Mouse (Mus musculus) limb, embryonic 14.5 days (tissue): Measurements from ENCODE around the gene Plcl1. TPM values are rescaled to one million over a fixed set of nuclear protein-coding genes. Genes with fewer than 3 reads are reported as not detected.
"Not testable (repeated sequence)": the region's sequence is repeated elsewhere in the genome, so short reads cannot be mapped to it uniquely, and the experiment has no call there.

ENCODE experiments used
- ATAC-seq: fragments of 200-750 bp; cut with Nextera tagmentation; 2 replicates; pipeline ENCODE4 v1.8.0; 2017; ENCODE audit warnings: low read depth, moderate number of reproducible peaks, moderate TSS enrichment; ENCODE audit not compliant: low FRiP score
- DNase-seq: peaks from one replicate; pipeline ENCODE4 v3.0.0-alpha.2; 2015; ENCODE audit warnings: low spot score
- H3K27ac ChIP-seq: fragments of 300-500 bp; sonication (generic); replicated peaks from 2 replicates; pipeline ENCODE4 v1.5.1; 2014; ENCODE audit warnings: low read depth, mild to moderate bottlenecking, low read length, moderate library complexity, mixed read lengths
- H3K27me3 ChIP-seq: fragments of 300-500 bp; sonication (generic); 2 replicates; pipeline ENCODE4 v1.6.1; 2014; ENCODE audit warnings: low read length, mixed read lengths; ENCODE audit not compliant: control insufficient read depth, insufficient read depth
- H3K36me3 ChIP-seq: fragments of 300-500 bp; sonication (generic); 2 replicates; pipeline ENCODE4 v1.6.1; 2014; ENCODE audit warnings: mild to moderate bottlenecking, low read length, moderate library complexity, mixed read lengths; ENCODE audit not compliant: control insufficient read depth, insufficient read depth
- H3K4me1 ChIP-seq: fragments of 300-500 bp; sonication (generic); 2 replicates; pipeline ENCODE4 v1.6.1; 2014; ENCODE audit warnings: antibody characterized with exemption, low read length, mixed read lengths; ENCODE audit not compliant: control insufficient read depth, insufficient read depth
- H3K4me2 ChIP-seq: fragments of 300-500 bp; sonication (generic); replicated peaks from 2 replicates; pipeline ENCODE4 v1.6.1; 2014; ENCODE audit warnings: low read depth, mild to moderate bottlenecking, low read length, moderate library complexity; ENCODE audit not compliant: severe bottlenecking
- H3K4me3 ChIP-seq: fragments of 300-500 bp; sonication (generic); replicated peaks from 2 replicates; pipeline ENCODE4 v1.5.1; 2014; ENCODE audit warnings: low read length
- H3K9ac ChIP-seq: fragments of 300-500 bp; sonication (generic); 2 replicates; pipeline ENCODE4 v1.6.1; 2014; ENCODE audit warnings: mild to moderate bottlenecking, low read depth, low read length, moderate library complexity; ENCODE audit not compliant: severe bottlenecking
- H3K9me3 ChIP-seq: fragments of 300-500 bp; sonication (generic); 2 replicates; pipeline ENCODE4 v1.6.1; 2016; ENCODE audit warnings: low read length; ENCODE audit not compliant: control insufficient read depth
- POLR2A ChIP-seq: fragments of 200-500 bp; IDR thresholded peaks from 2 replicates; pipeline ENCODE4 v1.8.0; 2012; ENCODE audit warnings: inconsistent platforms, mild to moderate bottlenecking, moderate library complexity, borderline replicate concordance; ENCODE audit not compliant: insufficient read depth, insufficient read length; ENCODE audit errors: extremely low read depth
- WGBS: fragments of 180-500 bp; shearing (Covaris S2); extraction: QIAGEN DNeasy Blood & Tissue Kit; methylation state at CpG from one replicate; pipeline ENCODE4 v1.1.7; 2014; 5-methylcytosine and 5-hydroxymethylcytosine counted together
- polyA plus RNA-seq, 2 experiments: library from polyadenylated mRNA; depleted of rRNA in 1 of 2; stranded (reverse) in 1 of 2; unstranded in 1 of 2; fragments of >200 nt; fragmentation: Nextera tagmentation in 1 of 2; extraction: Ambion mirVana in 1 of 2; gene quantifications; 2 replicates each; pipeline versions ENCODE4 v1.2.1 to v1.2.3; 2012 to 2014

The Plcl1 gene
- polyA plus RNA-seq, 2 experiments = 1.8 to 2.3 TPM

DNA sequence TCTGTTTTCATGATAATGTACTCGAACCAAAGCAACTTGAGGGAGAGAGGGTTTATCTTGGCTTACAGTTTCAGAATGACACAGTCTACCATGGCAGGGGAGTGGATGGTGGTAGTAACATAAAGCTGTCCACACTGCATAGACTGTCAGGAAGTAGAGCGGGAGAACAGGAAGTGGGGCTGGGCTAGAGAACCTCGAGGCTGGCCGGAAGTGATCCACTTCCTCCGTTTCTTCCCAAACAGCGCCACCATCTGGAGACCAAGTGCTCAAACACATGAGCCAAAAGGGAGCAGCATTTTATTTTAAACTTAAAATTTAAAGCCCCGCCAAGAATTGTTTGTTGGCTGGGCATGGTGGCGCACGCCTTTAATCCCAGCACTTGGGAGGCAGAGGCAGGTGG, 68.0 kb downstream of the Plcl1 start:
- H3K9ac ChIP-seq = no peak overlapping the region
- no peak overlapping the region for H3K4me3 ChIP-seq
- no peaks in the 10 kb centered on the region for H3K4me1 ChIP-seq
- H3K36me3 ChIP-seq = no peaks in the 10 kb centered on the region
- H3K4me2 ChIP-seq = no peak overlapping the region
- no peaks in the 10 kb centered on the region for H3K27me3 ChIP-seq
- no peaks in the 10 kb centered on the region for H3K9me3 ChIP-seq
- no peak for TF ChIP-seq POLR2A
- WGBS = 84% methylated on average over 9 of the region's 9 CpGs
- H3K27ac ChIP-seq = no peak overlapping the region
- no peak for ATAC-seq
- DNase-seq = no peak

DNA sequence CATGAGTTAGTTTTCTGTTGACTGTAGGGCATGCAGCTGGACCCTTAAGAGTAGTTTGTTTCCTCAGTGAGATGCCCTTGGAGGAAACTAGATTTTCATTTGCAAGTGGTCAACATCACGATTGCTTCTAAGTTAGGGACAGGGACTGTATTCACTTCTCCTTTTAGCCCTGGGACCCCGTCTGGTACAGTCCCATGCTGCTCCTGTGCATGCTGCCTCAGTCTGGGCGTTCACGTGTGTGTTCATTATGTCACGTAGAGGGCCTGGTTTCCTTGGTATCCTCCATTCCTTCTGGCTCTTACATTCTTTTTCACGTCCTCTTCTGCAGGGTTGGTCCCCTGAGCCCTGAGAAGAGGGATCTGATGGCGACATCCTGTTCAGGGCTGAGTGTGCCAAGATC, 69.3 kb downstream of the Plcl1 start:
- 82% methylated on average over 7 of the region's 7 CpGs for WGBS
- no peaks in the 10 kb centered on the region for H3K36me3 ChIP-seq
- no peak overlapping the region for H3K9ac ChIP-seq
- no peak for DNase-seq
- no peak overlapping the region for H3K4me3 ChIP-seq
- no peaks in the 10 kb centered on the region for H3K27me3 ChIP-seq
- no peaks in the 10 kb centered on the region for H3K4me1 ChIP-seq
- ATAC-seq = no peak
- H3K27ac ChIP-seq = no peak overlapping the region
- no peaks in the 10 kb centered on the region for H3K9me3 ChIP-seq
- H3K4me2 ChIP-seq = no peak overlapping the region
- TF ChIP-seq POLR2A = no peak

DNA sequence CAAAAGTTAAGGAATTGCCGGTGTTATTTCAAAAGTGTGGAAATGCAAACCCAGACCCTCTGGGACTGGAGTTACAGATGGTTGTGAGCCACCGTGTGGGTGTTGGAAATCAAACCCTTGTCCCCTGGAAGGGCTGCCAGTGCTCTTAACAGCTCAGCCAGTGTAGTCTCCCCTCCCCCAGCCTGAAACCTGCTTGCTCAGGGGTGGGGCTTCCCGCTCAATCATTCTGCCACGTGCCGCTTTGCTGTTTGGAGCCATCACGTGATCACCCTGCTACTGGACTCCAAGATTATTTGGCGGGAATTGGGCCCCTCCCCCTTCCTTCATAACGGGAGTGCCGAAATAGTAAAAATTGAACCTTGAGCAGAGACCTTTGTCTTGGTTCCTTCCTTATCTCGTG, 81.7 kb downstream of the Plcl1 start:
- 79% methylated on average over 10 of the region's 10 CpGs for WGBS
- H3K9me3 ChIP-seq, H3K27me3 ChIP-seq, H3K4me1 ChIP-seq, DNase-seq, H3K36me3 ChIP-seq, H3K27ac ChIP-seq, H3K4me3 ChIP-seq, H3K9ac ChIP-seq, ATAC-seq, H3K4me2 ChIP-seq: not testable (repeated sequence)

DNA sequence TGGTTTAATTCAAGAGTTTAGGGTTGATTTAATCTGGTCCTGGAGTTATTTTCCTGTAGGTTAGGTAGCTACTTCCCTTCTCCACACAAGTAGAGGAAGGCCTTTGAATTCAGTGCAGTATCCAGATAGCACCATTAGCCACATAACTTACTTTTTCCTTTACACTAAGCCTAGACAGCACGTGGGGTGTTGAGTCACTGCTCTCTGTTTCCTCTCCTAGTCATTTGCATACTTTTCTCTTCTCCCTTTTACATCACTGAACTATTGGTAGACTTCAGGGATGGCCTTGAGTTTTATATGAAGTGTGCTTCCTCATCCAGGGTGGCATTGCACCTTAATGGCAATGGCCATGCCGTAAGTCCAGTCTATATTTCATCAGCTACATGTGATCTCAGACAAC, 82.5 kb downstream of the Plcl1 start:
- Histone ChIP-seq H3K4me3 (no peak overlapping the region), H3K9ac (no peak overlapping the region), H3K9me3 (no peaks in the 10 kb centered on the region), H3K4me2 (no peak overlapping the region), H3K4me1 (no peaks in the 10 kb centered on the region; the same call in 1 of the 2 replicates), H3K36me3 (no peaks in the 10 kb centered on the region), H3K27ac (no peak overlapping the region), H3K27me3 (no peaks in the 10 kb centered on the region)
- DNase-seq = no peak
- 83% methylated on average over 2 of the region's 2 CpGs for WGBS
- TF ChIP-seq POLR2A = no peak
- ATAC-seq = no peak

DNA sequence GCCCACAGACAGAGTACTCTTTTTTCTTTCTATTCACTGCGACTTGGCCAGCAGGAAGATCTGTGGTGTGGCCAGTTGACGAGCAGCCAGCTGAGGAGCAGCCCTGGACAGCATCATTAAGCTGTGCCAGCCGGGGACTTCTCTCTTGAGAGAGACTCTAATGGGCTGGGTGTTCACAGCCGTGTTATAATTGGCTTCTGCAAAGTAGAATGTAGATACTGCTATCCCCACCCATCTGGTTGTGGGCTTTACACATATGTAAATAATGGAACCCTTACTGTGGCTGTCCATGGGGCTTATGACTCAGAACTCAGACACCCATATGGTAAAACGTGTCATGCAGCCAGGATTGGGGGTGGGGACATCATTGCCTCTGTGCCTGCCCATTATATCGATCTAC, 83.6 kb downstream of the Plcl1 start:
- WGBS = 44% methylated on average over 6 of the region's 6 CpGs
- no peaks in the 10 kb centered on the region; the same call in 1 of the 2 replicates for H3K4me1 ChIP-seq
- no peak overlapping the region for H3K4me2 ChIP-seq
- no peak overlapping the region for H3K9ac ChIP-seq
- H3K36me3 ChIP-seq = no peaks in the 10 kb centered on the region
- ATAC-seq = no peak
- no peak overlapping the region for H3K4me3 ChIP-seq
- H3K9me3 ChIP-seq = no peaks in the 10 kb centered on the region
- no peak for TF ChIP-seq POLR2A
- H3K27ac ChIP-seq = no peak overlapping the region
- no peak for DNase-seq
- H3K27me3 ChIP-seq = no peaks in the 10 kb centered on the region

DNA sequence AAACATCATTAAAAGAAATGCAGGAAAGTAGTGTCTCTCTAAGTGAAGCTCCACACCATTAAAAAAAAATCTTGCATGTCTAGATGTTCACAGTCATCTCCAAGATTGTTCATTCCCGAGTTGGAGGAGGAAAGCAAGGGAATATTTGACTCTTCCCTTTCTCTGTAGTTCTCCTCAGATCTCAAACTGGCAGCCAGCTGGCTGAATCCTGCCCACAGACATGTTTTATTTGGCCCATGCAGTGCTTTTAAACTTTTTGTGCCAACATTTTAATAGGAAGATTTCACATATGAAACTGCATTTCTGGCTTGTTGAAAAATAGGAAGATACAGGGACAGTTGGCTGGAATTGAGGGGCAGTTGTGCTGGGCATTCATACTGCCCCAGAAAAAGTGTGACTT, 94.2 kb downstream of the Plcl1 start:
- ATAC-seq (no peak), DNase-seq (no peak)
- H3K27ac ChIP-seq = no peak overlapping the region
- H3K9ac ChIP-seq = no peak overlapping the region
- H3K4me2 ChIP-seq = no peak overlapping the region
- no peak overlapping the region for H3K4me3 ChIP-seq
- TF ChIP-seq POLR2A = no peak
- no peaks in the 10 kb centered on the region for H3K9me3 ChIP-seq
- H3K36me3 ChIP-seq = no peaks in the 10 kb centered on the region
- no peaks in the 10 kb centered on the region for H3K27me3 ChIP-seq
- 48% methylated on average over 1 of the region's 1 CpGs for WGBS
- no peaks in the 10 kb centered on the region for H3K4me1 ChIP-seq
